Mouse (Mus musculus): Measurements from ENCODE around the gene Pikfyve. TPM values are rescaled to one million over a fixed set of nuclear protein-coding genes. Genes with fewer than 3 reads are reported as not detected.
"Not testable (repeated sequence)": the region's sequence is repeated elsewhere in the genome, so short reads cannot be mapped to it uniquely, and the experiment has no call there.

The Pikfyve gene
- polyA plus RNA-seq, 1 experiment from 2014 or later: 22.4 TPM

DNA sequence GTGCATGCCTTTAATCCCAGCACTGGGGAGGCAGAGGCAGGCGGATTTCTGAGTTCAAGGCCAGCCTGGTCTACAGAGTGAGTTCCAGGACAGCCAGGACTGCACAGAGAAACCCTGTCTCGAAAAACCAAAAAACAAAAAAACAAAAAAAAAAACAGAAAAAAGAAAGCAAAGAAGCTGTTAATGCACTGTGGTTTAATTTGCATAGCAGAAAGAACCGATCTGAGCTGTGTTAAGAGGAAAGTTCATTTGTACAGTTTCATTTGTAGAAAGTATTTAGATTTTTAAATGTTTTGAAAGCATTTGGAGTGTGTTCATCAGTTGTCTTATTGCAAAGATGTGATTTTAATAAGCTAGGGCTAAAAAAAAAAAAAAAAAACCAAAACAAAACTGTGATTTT, 43.3 kb downstream of the Pikfyve start:
- ATAC-seq (ENCODE audit: low FRiP score, low TSS enrichment); H3K4me3 ChIP-seq (replicated peaks; ENCODE audit: low read depth, low read length); H3K4me1 ChIP-seq (ENCODE audit: control insufficient read depth, insufficient read depth, low read length); H3K9ac ChIP-seq (replicated peaks; ENCODE audit: low read length); DNase-seq; H3K27me3 ChIP-seq (ENCODE audit: control insufficient read depth, insufficient read depth, low read length); H3K4me2 ChIP-seq (ENCODE audit: low read length); H3K27ac ChIP-seq (replicated peaks; ENCODE audit: low read depth, low read length); H3K9me3 ChIP-seq (ENCODE audit: control insufficient read depth, low read length): not testable (repeated sequence)
- WGBS: 91% methylated on average over 3 of the region's 3 CpGs
- H3K36me3 ChIP-seq (ENCODE audit: control insufficient read depth, insufficient read depth, low read length): peaks cover 23% of the 10 kb centered on the region; the same call in 1 of the 2 replicates

DNA sequence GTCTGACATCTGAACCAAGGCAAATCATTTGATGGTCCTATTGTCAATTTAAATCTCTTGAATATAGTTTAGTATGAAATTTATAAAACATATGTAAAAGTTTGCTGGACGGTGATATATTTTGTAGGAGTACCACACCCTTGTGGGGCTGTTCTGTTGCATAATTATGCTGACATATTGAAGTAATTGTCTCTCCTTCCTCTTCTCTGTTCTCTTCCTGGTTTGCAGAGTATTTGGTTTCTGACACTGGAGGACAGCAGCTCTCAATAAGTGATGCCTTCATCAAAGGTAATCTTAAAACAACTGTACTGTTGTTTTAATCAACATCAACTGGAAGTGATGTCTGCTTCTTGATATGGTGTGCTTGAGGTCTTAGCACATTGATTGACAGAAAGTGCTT, 44.1 kb downstream of the Pikfyve start:
- H3K4me1 ChIP-seq (ENCODE audit: control insufficient read depth, insufficient read depth, low read length): no peaks in the 10 kb centered on the region
- no peak for ATAC-seq (ENCODE audit: low FRiP score, low TSS enrichment)
- 96% methylated on average over 1 of the region's 1 CpGs for WGBS

DNA sequence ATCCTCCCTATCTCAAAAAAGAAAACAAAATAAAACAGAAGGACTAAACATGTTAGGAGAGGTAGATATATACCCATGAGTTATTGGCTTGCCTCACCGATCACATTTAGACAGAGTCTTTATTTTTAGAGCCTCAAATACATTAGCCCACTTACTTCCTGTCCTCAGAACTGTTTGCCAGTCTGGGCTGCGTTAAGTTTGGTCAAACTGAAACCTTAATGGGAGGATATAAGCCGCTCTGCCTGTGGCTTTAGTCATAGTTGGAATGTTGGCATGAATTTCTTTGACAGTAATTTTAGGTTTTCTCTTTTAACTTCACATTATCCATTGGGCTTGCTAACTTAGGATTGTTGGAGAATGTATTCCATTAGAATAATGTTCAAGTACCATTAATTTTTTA, 51.2 kb downstream of the Pikfyve start:
- no peak for ATAC-seq (ENCODE audit: low FRiP score, low TSS enrichment)
- Histone ChIP-seq H3K4me3 (replicated peaks; ENCODE audit: low read depth, low read length) (no peak overlapping the region), H3K36me3 (ENCODE audit: control insufficient read depth, insufficient read depth, low read length) (peaks cover 28% of the 10 kb centered on the region), H3K4me1 (ENCODE audit: control insufficient read depth, insufficient read depth, low read length) (no peaks in the 10 kb centered on the region), H3K9me3 (ENCODE audit: control insufficient read depth, low read length) (no peaks in the 10 kb centered on the region), H3K27ac (replicated peaks; ENCODE audit: low read depth, low read length) (no peak overlapping the region), H3K9ac (replicated peaks; ENCODE audit: low read length) (no peak overlapping the region), H3K4me2 (ENCODE audit: low read length) (no peak overlapping the region), H3K27me3 (ENCODE audit: control insufficient read depth, insufficient read depth, low read length) (no peaks in the 10 kb centered on the region)
- WGBS: 95% methylated on average over 3 of the region's 3 CpGs
- no peak for DNase-seq

More for the DNA sequence above, 44.1 kb downstream of the Pikfyve start:
- no peak for DNase-seq
- Histone ChIP-seq H3K4me3 (replicated peaks; ENCODE audit: low read depth, low read length) (no peak overlapping the region), H3K27ac (replicated peaks; ENCODE audit: low read depth, low read length) (no peak overlapping the region), H3K9me3 (ENCODE audit: control insufficient read depth, low read length) (no peaks in the 10 kb centered on the region), H3K27me3 (ENCODE audit: control insufficient read depth, insufficient read depth, low read length) (no peaks in the 10 kb centered on the region), H3K36me3 (ENCODE audit: control insufficient read depth, insufficient read depth, low read length) (peaks cover 28% of the 10 kb centered on the region), H3K9ac (replicated peaks; ENCODE audit: low read length) (no peak overlapping the region), H3K4me2 (ENCODE audit: low read length) (no peak overlapping the region)

DNA sequence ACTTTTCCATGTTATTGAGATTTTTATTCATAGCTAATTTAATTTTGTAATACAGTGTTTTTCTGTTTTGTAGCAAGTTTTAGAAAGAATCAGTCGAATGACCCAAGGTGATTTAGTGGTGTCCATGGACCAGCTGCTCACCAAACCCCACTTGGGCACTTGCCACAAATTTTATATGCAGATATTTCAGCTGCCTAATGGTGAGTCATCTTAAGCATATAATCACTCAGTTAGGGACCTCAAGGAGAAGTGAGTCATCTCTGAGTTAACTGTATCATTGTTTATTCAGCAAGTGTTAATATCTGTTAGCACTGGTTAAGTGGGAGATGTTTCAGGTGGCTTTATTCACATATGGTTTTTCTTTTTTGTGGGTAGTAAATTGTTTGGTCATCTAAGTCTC, 59.2 kb downstream of the Pikfyve start:
- DNase-seq (no peak), ATAC-seq (ENCODE audit: low FRiP score, low TSS enrichment) (no peak)
- no peak overlapping the region for H3K9ac ChIP-seq (replicated peaks; ENCODE audit: low read length)

DNA sequence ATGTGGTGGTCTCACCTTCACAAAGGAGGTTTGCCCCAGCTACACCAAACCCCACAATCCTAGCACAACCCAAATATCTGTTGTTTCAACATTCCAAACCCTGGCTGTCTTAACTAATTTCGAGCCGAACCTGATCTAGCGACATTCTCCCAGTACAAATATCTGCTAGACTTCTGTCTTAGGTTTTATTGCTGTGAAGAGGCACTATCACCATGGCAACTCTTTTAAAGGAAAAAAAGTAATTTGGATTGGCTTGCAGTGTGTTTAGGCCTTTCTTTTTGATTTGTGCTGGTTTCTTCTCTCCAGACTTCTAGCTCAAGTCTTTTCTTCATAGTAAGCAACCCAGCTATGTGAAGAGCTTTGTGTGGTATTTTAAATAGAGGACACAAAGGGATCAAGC, 94.0 kb downstream of the Pikfyve start:
- Histone ChIP-seq H3K9me3 (ENCODE audit: control insufficient read depth, low read length) (no peaks in the 10 kb centered on the region), H3K4me3 (replicated peaks; ENCODE audit: low read depth, low read length) (no peak overlapping the region), H3K9ac (replicated peaks; ENCODE audit: low read length) (no peak overlapping the region), H3K27ac (replicated peaks; ENCODE audit: low read depth, low read length) (no peak overlapping the region), H3K4me2 (ENCODE audit: low read length) (no peak overlapping the region), H3K27me3 (ENCODE audit: control insufficient read depth, insufficient read depth, low read length) (no peaks in the 10 kb centered on the region), H3K4me1 (ENCODE audit: control insufficient read depth, insufficient read depth, low read length) (no peaks in the 10 kb centered on the region), H3K36me3 (ENCODE audit: control insufficient read depth, insufficient read depth, low read length) (no peaks in the 10 kb centered on the region)
- DNase-seq (peak; percentile 3), ATAC-seq (ENCODE audit: low FRiP score, low TSS enrichment) (no peak)
- 23% methylated on average over 3 of the region's 3 CpGs for WGBS

More for the DNA sequence above, 59.2 kb downstream of the Pikfyve start:
- Histone ChIP-seq H3K4me3 (replicated peaks; ENCODE audit: low read depth, low read length) (no peak overlapping the region), H3K27me3 (ENCODE audit: control insufficient read depth, insufficient read depth, low read length) (no peaks in the 10 kb centered on the region), H3K27ac (replicated peaks; ENCODE audit: low read depth, low read length) (no peak overlapping the region), H3K4me2 (ENCODE audit: low read length) (no peak overlapping the region), H3K9me3 (ENCODE audit: control insufficient read depth, low read length) (no peaks in the 10 kb centered on the region), H3K4me1 (ENCODE audit: control insufficient read depth, insufficient read depth, low read length) (no peaks in the 10 kb centered on the region), H3K36me3 (ENCODE audit: control insufficient read depth, insufficient read depth, low read length) (peaks cover 21% of the 10 kb centered on the region)
- 96% methylated on average over 1 of the region's 1 CpGs for WGBS

DNA sequence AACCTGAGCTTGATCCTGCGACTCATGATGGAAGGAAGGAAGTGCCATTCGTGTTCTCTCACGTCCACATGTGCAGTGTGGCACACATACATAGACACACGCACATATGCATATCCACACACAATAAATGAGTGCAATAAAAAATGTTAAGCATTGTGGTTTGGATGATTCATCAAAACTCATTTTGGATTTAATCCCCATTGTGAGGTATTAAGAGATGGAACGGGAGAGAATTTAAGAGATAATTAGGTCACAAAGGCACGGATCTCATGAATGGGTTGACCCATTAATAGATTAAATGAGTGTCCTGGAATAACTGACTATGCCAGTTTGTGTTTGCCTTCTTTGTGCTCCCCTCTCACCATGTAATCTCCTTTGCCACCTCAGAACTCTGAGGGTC, 95.3 kb downstream of the Pikfyve start, which contains the start of gene Pth2r:
Gene Pth2r (plus strand): TSS at position 301 of the 400 bp plus-strand sequence.
- no peak within 1 kb of the TSS for H3K4me3 ChIP-seq (replicated peaks; ENCODE audit: low read depth, low read length)
- H3K4me2 ChIP-seq (ENCODE audit: low read length): no peak within 1 kb of the TSS
- no peaks in the 10 kb centered on the region for H3K4me1 ChIP-seq (ENCODE audit: control insufficient read depth, insufficient read depth, low read length)
- H3K27ac ChIP-seq (replicated peaks; ENCODE audit: low read depth, low read length): no peak within 1 kb of the TSS
- no peaks in the 10 kb centered on the region for H3K27me3 ChIP-seq (ENCODE audit: control insufficient read depth, insufficient read depth, low read length)
- ATAC-seq (ENCODE audit: low FRiP score, low TSS enrichment) (no peak), DNase-seq (no peak)
- H3K36me3 ChIP-seq (ENCODE audit: control insufficient read depth, insufficient read depth, low read length): no peaks in the 10 kb centered on the region
- H3K9ac ChIP-seq (replicated peaks; ENCODE audit: low read length): no peak within 1 kb of the TSS
- 72% methylated on average over 6 of the region's 6 CpGs for WGBS
- H3K9me3 ChIP-seq (ENCODE audit: control insufficient read depth, low read length): no peaks in the 10 kb centered on the region

DNA sequence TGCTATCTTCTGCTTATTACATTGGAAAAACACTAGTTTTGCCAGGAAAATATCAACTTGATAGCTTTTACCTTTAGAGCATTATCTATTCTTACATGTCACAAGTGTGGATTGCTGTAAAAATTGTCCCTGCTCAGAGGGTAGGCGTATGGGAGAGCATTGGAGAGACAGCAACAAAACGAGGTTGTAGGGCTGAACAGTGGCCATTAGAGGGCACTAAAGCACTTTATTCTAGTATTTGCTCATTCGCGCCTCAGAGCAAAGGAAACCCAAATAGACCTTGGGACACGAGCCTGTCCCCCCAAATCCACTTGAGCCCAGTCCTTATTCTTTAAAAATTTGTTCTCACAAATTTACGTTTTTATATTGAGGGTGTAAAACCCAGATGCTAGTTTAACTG, 96.3 kb downstream of the Pikfyve start:
- Histone ChIP-seq H3K4me1 (ENCODE audit: control insufficient read depth, insufficient read depth, low read length) (no peaks in the 10 kb centered on the region), H3K4me2 (ENCODE audit: low read length) (no peak overlapping the region), H3K4me3 (replicated peaks; ENCODE audit: low read depth, low read length) (no peak overlapping the region), H3K9ac (replicated peaks; ENCODE audit: low read length) (no peak overlapping the region), H3K27me3 (ENCODE audit: control insufficient read depth, insufficient read depth, low read length) (no peaks in the 10 kb centered on the region), H3K36me3 (ENCODE audit: control insufficient read depth, insufficient read depth, low read length) (no peaks in the 10 kb centered on the region), H3K9me3 (ENCODE audit: control insufficient read depth, low read length) (no peaks in the 10 kb centered on the region), H3K27ac (replicated peaks; ENCODE audit: low read depth, low read length) (no peak overlapping the region)
- ATAC-seq (ENCODE audit: low FRiP score, low TSS enrichment) (peak; percentile 31; the same call in 1 of the 2 replicates), DNase-seq (peak; percentile 87)
- WGBS: 10% methylated on average over 6 of the region's 6 CpGs

DNA sequence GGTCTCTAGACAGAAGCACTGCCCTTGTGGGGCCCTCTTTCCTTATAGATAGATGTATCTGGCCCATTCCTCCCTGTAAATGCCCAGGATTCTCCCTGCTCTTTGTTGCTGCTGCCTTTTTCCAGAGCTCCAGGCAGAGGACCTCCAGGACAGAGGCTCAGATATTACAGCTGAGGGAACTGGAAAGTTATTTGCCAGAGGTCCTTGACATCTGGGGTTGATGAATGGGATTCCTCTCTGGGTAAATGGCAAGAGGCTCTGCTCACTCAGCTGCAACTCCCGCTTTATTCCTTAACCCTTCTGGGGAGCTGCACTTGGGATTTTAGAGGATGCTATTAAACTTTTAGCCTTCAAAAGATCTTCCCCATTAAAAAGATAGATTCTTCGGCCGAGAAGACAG, 122.0 kb downstream of the Pikfyve start:
- no peak overlapping the region for H3K9ac ChIP-seq (replicated peaks; ENCODE audit: low read length)
- H3K4me3 ChIP-seq (replicated peaks; ENCODE audit: low read depth, low read length): no peak overlapping the region
- peaks cover 15% of the 10 kb centered on the region for H3K27me3 ChIP-seq (ENCODE audit: control insufficient read depth, insufficient read depth, low read length)
- no peak for ATAC-seq (ENCODE audit: low FRiP score, low TSS enrichment)
- no peaks in the 10 kb centered on the region for H3K9me3 ChIP-seq (ENCODE audit: control insufficient read depth, low read length)
- no peak for DNase-seq
- no peak overlapping the region for H3K27ac ChIP-seq (replicated peaks; ENCODE audit: low read depth, low read length)
- 71% methylated on average over 3 of the region's 3 CpGs for WGBS
- H3K36me3 ChIP-seq (ENCODE audit: control insufficient read depth, insufficient read depth, low read length): no peaks in the 10 kb centered on the region
- no peak overlapping the region for H3K4me2 ChIP-seq (ENCODE audit: low read length)
- peaks cover 7% of the 10 kb centered on the region for H3K4me1 ChIP-seq (ENCODE audit: control insufficient read depth, insufficient read depth, low read length)

DNA sequence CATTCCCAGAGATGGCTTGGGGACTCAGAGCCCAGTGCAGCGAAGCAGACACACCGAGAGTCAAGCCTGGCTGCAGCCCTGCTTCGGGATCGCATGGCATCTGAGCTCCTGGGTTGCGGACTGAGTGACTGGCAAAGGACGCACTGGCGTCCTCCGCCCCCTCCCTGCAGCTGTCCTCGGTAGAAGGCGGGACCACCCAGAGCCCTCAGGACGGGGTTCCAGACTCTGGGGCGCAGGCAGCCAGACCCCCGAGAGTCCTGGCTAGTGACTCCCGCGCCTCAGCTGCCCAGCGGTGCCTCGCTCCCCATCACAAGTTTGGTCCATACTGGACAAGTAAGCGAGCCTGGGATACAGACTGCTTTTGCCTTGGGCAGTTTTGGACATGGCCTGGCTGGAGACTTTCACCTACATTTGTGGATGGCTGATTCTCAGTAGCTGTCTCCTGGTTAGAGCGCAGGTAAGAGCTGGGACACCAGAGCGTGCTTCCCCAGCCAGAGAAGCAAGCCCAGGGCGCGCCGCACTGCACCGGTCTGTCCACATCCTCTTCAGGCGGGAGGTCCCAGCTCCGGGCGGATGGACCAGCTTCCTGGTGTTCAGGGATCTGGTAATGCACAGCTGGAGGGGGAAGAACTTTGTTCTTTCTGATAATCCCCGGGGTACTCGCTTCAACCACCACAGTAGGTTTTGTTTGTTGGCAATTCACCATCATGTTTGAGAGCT, 124.9 kb downstream of the Pikfyve start:
- ATAC-seq (ENCODE audit: low FRiP score, low TSS enrichment): peak; percentile 37; the same call in 1 of the 2 replicates
- Histone ChIP-seq H3K4me2 (ENCODE audit: low read length) (peak overlapping the region; percentile 92), H3K9me3 (ENCODE audit: control insufficient read depth, low read length) (no peaks in the 10 kb centered on the region), H3K36me3 (ENCODE audit: control insufficient read depth, insufficient read depth, low read length) (no peaks in the 10 kb centered on the region), H3K27ac (replicated peaks; ENCODE audit: low read depth, low read length) (no peak overlapping the region), H3K27me3 (ENCODE audit: control insufficient read depth, insufficient read depth, low read length) (peaks cover 15% of the 10 kb centered on the region), H3K9ac (replicated peaks; ENCODE audit: low read length) (peak overlapping the region; percentile 24; the same call in 1 of the 2 replicates), H3K4me3 (replicated peaks; ENCODE audit: low read depth, low read length) (peak overlapping the region; percentile 40), H3K4me1 (ENCODE audit: control insufficient read depth, insufficient read depth, low read length) (peaks cover 7% of the 10 kb centered on the region)
- DNase-seq: peak; percentile 51
- WGBS: under 1% methylated on average over 29 of the region's 29 CpGs
